Mouse (Mus musculus) heart, adult 8-10 months (tissue): ENCODE measurements around the gene Wnt16. TPM values are rescaled to one million over a fixed set of nuclear protein-coding genes. Genes with fewer than 3 reads are reported as not detected.
"Not testable (repeated sequence)": the region's sequence is repeated elsewhere in the genome, so short reads cannot be mapped to it uniquely, and the experiment has no call there.

Experiments
- DNase-seq: peaks from one replicate; pipeline ENCODE4 v3.0.0; 2022; ENCODE audit warnings: low spot score
- total RNA-seq, 4 experiments: library from RNA; stranded (reverse); gene quantifications; 2 replicates each; pipeline ENCODE4 v1.2.4; 2022

Gene Wnt16
- under 1 TPM in 2 of 4 experiments, not detected in 2; 0.25 to 0.44 TPM for total RNA-seq

GRCm38 (mm10) chr6:22288004-22288736, at the start of gene Wnt16:
Gene Wnt16 (plus strand): TSS chr6:22288227.
- DNase-seq: no peak

DNA sequence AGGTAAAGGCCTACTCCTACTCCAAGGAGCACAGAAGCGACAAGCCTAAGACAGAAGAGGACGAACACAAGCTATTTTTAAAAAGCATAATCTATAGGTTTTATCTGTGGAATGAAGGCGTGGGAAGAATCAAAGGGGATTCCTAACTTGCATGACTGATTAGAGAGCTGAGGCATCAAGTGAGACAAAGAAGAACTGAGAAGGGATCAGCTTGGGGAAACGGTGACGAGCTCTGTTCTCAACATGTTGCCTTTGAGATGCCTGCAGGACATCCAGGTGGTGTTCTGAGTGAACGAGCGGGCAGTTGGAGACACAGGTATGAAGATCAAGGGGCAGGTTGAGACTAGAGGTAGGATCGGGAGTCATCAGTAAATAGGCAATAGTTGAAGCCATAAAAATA, 44.7 kb upstream of the Wnt16 start:
- no peak for DNase-seq

DNA sequence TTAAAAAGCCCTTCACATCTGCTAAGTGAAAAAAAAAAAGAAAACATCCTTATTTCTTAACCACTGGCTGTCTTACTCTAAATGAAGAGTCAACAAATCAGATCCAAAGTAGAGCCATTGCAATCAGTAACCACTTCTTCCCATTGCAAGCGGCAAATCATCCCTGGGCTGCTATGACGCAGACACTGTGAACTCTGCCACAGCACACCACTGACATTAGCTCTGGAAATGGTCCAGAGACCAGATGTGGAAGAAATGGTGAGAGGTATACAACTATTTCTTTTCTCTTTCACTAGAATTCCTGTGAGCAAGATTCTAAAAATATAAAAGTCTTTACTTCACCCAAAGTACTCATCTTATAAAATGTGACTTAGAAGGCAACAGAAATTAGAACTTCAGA, 41.3 kb upstream of the Wnt16 start:
- no peak for DNase-seq

DNA sequence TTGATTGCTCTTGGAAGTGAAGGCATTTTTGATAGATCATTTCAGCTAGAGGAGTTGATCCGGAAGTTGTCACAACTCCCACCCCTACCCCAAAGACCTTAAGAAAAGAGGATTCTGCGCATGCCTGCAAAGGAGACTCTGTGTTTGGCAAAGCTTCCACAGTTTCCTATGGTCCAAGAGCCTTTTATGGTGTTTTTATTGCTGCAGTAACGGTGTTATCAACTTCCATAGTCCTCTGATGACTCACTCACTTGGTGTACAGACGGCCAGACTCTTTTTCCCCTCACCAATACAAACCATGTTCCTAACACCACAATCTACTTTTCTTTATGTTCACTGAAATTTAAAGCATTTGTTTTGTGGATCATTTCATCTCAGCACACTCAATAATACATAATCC, 29.2 kb upstream of the Wnt16 start:
- DNase-seq: no peak

DNA sequence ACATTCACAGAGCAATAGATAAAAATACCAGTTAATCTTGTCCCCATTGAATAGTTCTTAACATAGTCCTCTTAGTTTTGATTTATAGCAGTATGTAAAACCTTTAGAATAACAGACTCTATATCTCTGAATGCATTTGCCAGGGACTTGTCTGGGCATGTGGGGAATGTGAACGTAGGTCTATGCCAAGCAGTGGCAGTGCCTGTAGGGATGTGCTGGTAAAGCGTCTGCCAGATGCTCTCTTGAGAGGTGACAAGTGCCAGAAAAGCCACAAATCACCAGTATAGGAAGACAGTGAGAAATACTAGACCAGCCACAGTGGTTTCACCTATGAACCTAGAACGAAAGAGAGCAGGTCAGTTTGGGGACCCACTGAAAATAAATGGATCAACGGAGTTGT, 25.5 kb upstream of the Wnt16 start:
- DNase-seq: no peak

DNA sequence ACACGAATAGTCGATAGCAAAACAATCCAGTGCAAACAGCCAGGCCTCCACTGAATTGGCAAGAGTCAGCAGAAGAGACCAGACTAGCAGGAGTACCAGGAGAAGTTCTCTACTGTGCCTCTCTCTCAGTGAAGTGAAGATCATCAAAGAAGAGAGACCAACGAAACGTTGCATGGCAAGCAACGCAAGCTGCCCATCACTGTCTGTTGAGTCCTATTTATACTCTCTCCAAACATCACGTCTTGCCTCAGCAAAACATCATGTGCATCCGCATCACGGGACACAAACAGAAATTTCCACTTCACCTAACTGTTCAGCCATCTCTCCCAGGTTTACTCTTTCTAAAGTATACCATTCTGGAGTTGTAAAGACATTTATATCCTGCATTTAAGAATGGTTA, 23.9 kb upstream of the Wnt16 start:
- not testable (repeated sequence) for DNase-seq

DNA sequence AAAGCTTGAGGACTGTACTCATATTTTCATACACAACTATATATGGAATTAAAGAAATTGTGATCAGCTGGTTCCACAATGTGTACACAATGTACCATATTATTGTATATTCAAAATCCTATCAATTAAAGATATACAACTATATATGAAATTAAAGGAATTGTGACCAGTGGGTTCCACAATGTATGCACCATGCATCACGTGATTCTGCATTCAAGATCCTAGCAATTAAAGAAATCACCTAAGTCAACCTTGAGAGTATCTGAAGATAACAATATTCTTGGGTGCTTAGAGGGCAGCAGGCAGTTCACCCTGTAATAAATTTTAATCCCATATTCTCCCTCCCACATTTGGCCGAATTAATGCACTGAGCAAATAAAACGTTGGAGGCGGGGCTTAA, 22.0 kb upstream of the Wnt16 start:
- DNase-seq: no peak

- DNase-seq: no peak
Measured at GRCm38 (mm10) chr6:22267807-22268667, 20.0 kb upstream of the Wnt16 start.

GRCm38 (mm10) chr6:22268677-22269076, 19.4 kb upstream of the Wnt16 start:
- no peak for DNase-seq

- peak; percentile 42 for DNase-seq
Measured at GRCm38 (mm10) chr6:22269840-22270521, 18.0 kb upstream of the Wnt16 start.

- no peak for DNase-seq
Measured at GRCm38 (mm10) chr6:22277941-22278340, 10.1 kb upstream of the Wnt16 start.

DNA sequence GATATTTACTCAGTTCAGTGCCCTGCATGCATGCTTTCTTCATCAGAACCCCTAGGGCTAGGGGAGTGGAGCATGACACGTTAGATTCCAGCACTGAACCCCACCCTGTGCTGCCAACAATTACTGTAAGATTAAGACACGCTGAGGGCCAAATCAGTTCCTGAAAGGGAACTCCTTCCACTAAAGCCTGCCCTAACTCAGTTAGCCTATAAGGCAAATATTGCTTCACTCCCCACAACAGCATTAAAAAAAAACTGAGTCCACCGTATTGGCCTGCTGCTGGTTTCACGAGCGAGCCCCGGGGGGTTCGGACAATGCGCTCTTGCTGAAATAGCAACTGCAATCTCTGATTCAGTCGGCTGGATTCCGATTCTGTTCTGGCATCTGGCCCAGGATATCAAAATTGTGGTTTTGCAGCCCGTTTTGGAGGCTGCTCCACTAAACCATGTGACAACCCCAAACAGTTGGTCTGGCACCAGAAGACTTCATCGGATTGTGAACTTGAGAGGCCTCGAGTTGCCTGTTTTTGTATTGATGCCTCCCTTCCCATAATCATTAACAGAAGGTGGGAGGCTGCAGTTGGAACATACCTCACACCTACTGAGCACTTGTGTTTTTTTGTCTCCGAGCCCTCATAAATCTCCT, 7.7 kb upstream of the Wnt16 start:
- peak; percentile 38 for DNase-seq

- no peak for DNase-seq
Measured at GRCm38 (mm10) chr6:22282405-22282804, 5.6 kb upstream of the Wnt16 start.

DNA sequence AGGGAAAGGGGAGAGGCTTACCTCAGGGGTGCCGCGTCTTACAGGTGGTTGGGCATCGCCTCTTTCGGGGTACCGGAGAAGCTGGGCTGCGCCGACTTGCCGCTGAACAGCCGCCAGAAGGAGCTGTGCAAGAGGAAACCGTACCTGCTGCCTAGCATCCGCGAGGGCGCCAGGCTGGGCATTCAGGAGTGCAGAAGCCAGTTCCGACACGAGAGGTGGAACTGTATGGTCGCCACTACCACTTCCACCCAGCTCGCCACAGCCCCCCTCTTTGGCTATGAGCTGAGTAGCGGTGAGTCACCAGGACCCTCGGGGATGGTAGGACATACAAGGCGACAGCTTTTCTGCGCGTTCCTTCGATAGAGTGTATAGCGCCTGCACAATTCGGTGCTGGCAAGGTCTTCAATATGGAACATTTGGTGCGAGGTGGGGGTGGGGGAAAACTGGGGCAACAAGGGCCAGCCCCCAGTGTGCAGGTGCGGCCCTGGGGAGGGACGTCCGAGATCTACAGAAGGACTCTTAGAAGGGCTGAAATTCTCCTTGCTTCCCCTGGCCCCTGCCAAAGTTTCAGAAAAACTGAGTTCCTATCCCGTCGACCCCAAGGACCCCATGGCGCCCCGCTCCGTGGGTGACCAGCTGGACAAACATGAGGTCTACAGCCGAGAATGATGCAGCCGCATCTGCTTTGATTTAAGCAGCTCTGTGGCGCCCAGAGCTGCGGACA, 872 bp downstream of the Wnt16 start:
- DNase-seq: no peak

DNA sequence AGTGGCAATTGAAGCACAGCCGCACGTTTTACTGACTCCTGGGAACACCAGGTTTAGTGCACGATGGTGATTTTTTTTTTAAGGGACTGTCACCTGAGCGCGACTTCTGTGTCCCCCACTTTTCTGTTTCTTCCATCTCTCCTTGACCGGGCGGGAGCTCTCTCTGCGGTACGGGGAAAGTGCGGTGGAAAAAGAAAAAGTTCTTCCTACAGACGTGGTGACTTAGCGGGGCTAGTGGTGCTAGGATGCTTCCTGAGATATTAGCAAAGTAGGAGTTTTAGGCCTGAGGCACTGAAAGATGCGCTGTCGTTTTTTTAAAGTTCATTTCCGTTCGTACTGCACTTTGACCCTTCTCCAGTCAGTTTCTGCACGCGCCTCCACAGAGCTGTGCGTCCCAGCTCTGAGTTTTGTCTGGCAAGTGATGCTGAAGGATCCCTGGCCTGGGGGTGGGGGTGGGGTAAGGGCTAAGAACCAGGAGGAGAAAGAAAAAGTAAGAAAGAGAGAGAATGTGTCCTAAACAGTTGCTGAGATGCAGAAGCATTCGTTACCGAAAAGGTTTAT, 1.5 kb downstream of the Wnt16 start:
- DNase-seq: no peak

DNA sequence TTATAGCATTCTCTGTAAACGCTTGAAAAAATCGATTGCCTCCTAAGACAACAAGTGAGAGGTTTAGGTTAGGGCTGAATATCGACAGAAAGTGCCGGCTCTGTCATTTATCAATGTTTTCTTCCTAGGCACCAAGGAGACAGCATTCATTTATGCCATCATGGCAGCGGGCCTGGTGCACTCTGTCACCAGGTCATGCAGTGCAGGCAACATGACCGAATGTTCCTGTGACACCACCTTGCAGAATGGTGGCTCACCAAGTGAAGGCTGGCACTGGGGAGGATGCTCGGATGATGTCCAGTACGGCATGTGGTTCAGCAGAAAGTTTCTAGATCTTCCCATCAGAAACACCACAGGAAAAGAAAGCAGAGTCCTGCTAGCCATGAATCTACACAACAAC, 2.8 kb downstream of the Wnt16 start:
- DNase-seq: no peak

GRCm38 (mm10) chr6:22292056-22292455, 4.0 kb downstream of the Wnt16 start:
- no peak for DNase-seq

- DNase-seq: no peak
Measured at GRCm38 (mm10) chr6:22293922-22294321, 5.9 kb downstream of the Wnt16 start.

DNA sequence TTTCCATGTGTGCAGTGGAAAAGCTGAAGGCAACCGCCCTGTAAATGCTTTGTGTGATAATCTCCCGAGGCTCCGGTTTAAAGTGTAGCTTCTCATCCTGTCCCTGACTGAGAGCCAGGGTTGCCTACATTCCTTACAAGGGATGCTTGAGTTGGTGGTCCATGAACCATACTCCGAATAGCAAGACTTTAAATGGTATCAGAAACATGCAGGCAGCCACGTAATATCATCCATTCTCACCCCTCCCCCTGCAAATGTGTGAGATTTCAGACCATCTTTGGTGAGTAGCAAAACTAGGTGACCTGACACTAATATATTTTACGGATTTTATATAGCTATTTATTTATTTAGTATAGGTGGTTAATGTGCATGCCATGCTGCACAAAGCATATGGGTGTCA, 9.0 kb downstream of the Wnt16 start:
- no peak for DNase-seq

DNA sequence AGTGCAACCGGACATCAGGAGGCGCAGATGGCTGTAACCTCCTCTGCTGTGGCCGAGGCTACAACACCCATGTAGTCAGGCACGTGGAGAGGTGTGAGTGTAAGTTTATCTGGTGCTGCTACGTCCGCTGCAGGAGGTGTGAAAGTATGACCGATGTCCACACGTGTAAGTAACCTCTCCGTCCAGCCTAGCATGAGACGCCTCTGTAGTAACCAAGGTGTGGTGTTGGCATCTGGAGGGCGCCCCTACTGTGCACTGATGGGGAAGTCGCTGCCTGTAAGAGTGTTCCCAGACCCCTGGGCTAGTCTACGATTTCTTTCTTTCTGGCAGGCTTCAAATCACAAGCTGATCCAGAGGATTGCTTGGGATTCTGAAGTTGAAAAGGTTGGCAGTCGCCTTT, 10.0 kb downstream of the Wnt16 start:
- no peak for DNase-seq
